Mouse (Mus musculus) limb, embryonic 11.5 days (tissue): Measurements from ENCODE around the gene Cpsf6. TPM values are rescaled to one million over a fixed set of nuclear protein-coding genes. Genes with fewer than 3 reads are reported as not detected.

Experiments used
- ATAC-seq: fragments of 200-750 bp; cut with Nextera tagmentation; 2 replicates; pipeline ENCODE4 v1.8.0; 2017; ENCODE audit warnings: low read depth; ENCODE audit not compliant: insufficient number of reproducible peaks, low FRiP score, low TSS enrichment
- DNase-seq: peaks from one replicate; pipeline ENCODE4 v3.0.0-alpha.2; 2015; ENCODE audit warnings: low spot score
- H3K27ac ChIP-seq: fragments of 300-500 bp; sonication (generic); replicated peaks from 2 replicates; pipeline ENCODE4 v1.5.1; 2014; ENCODE audit warnings: low read depth, mild to moderate bottlenecking, low read length
- H3K27me3 ChIP-seq: fragments of 300-500 bp; sonication (generic); 2 replicates; pipeline ENCODE4 v1.6.1; 2014; ENCODE audit warnings: mild to moderate bottlenecking, low read length, mixed read lengths; ENCODE audit not compliant: control insufficient read depth, insufficient read depth
- H3K36me3 ChIP-seq: fragments of 300-500 bp; sonication (generic); 2 replicates; pipeline ENCODE4 v1.6.1; 2014; ENCODE audit warnings: mild to moderate bottlenecking, low read length, moderate library complexity, mixed read lengths; ENCODE audit not compliant: control insufficient read depth, insufficient read depth
- H3K4me1 ChIP-seq: fragments of 300-500 bp; sonication (generic); 2 replicates; pipeline ENCODE4 v1.6.1; 2014; ENCODE audit warnings: low read length, mixed read lengths; ENCODE audit not compliant: control insufficient read depth, insufficient read depth
- H3K4me2 ChIP-seq: fragments of 300-500 bp; sonication (generic); 2 replicates; pipeline ENCODE4 v1.6.1; 2014; ENCODE audit warnings: low read depth, mild to moderate bottlenecking, moderate library complexity; ENCODE audit not compliant: severe bottlenecking
- H3K4me3 ChIP-seq: fragments of 300-500 bp; sonication (generic); 2 replicates; pipeline ENCODE4 v1.5.1; 2014; ENCODE audit warnings: low read depth, low read length
- H3K9ac ChIP-seq: fragments of 300-500 bp; sonication (generic); 2 replicates; pipeline ENCODE4 v1.6.1; 2014; ENCODE audit warnings: mild to moderate bottlenecking, low read length
- H3K9me3 ChIP-seq: fragments of 300-500 bp; sonication (generic); 2 replicates; pipeline ENCODE4 v1.6.1; 2016; ENCODE audit warnings: low read length; ENCODE audit not compliant: control insufficient read depth
- WGBS: fragments of 180-500 bp; shearing (Covaris S2); extraction: QIAGEN DNeasy Blood & Tissue Kit; methylation state at CpG from one replicate; pipeline ENCODE4 v1.1.7; 2014; 5-methylcytosine and 5-hydroxymethylcytosine counted together
- polyA plus RNA-seq: library from polyadenylated mRNA; unstranded; fragments of >200 nt; fragmentation: Nextera tagmentation; extraction: Ambion mirVana; gene quantifications from 2 replicates; pipeline ENCODE4 v1.2.1, GENCODE M21; 2014

The Cpsf6 gene
- polyA plus RNA-seq = 225 and 251 TPM in 2 replicates

DNA sequence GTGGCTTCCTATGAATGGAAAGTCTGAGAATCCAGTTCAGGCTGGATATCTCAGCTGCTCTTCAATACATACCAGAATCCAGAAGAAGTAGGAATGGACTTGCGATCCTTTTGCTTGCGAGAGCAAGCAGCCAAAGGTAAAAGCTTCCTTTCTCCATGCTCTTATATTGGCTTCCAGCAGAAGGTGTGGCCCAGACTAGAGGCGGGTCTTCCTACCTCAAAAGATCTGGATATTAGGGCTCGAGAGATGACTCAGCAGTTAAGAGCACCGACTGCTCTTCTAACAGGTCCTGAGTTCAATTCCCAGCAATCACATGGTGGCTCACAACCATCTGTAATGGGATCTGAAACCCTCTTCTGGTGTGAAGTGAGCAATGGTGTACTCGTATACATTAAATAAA, at the start of gene Cpsf6:
Gene Cpsf6, minus strand, starts transcription at position 108 of the 400 bp plus-strand sequence.
- no peaks in the 10 kb centered on the region for H3K27me3 ChIP-seq
- H3K9ac ChIP-seq = no peak within 1 kb of the TSS
- DNase-seq (no peak), ATAC-seq (no peak)
- no peaks in the 10 kb centered on the region for H3K4me1 ChIP-seq
- no peak within 1 kb of the TSS for H3K4me3 ChIP-seq
- no peak within 1 kb of the TSS for H3K27ac ChIP-seq
- H3K9me3 ChIP-seq = no peaks in the 10 kb centered on the region
- H3K36me3 ChIP-seq = no peaks in the 10 kb centered on the region
- 88% methylated on average over 6 of the region's 6 CpGs for WGBS
- no peak within 1 kb of the TSS for H3K4me2 ChIP-seq

DNA sequence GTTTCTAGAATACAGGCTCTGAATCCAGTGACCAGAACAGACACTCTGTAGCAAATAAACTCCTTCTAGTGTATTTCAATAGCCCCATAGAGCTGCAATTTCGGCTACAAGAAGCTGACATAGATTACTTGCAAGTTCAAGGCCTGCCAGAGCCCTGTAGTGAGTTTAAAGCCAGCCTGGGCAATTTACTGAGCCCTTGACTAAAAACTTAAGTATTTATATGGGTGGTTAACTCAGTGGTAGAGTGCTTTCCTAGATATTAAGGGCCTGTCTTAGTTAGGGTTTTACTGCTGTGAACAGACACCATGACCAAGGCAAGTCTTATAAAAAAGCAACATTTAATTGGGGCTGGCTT, 46.8 kb upstream of the Cpsf6 start:
- no peak overlapping the region for H3K4me3 ChIP-seq
- H3K9me3 ChIP-seq = no peaks in the 10 kb centered on the region
- no peak overlapping the region for H3K9ac ChIP-seq
- H3K36me3 ChIP-seq = no peaks in the 10 kb centered on the region
- H3K27me3 ChIP-seq = no peaks in the 10 kb centered on the region
- no peaks in the 10 kb centered on the region for H3K4me1 ChIP-seq
- H3K4me2 ChIP-seq = no peak overlapping the region
- H3K27ac ChIP-seq = no peak overlapping the region
- whole genome bisulfite sequencing = 69% methylated on average over 1 of the region's 1 CpGs
- DNase-seq (no peak), ATAC-seq (no peak)

DNA sequence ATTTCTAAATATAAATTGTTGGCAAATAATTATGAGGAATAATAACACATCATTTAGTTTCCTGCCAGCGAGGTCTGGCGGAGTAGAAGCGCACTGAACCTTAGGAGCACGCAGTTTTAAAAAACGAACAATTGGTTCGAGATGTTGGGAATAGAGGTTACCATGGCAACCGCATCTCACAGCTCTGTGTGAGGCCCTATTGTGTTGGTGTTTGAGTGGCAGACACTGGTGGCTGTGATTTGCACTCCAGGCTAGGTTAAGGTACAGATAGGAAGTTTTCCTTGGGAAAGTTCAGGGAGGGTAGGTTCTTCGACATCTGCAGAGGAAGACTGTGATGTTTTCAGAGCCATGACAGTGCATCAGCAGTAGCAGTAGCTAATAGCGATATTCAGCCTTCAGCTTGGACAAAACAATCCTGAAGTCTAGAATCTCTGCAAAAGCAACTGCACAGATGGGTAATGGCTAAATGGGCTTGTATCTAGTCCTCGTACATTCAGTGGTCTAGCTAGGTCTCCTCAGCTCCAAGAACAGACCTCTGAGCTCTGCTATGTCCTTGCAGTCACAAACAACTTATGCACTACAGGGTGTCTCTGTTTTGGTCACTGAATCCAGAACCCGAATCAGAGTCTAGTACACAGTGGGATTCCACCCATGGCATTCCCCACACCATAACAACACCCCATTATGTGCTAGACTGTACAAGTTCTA, 46.2 kb upstream of the Cpsf6 start:
- H3K27ac ChIP-seq = no peak overlapping the region
- 55% methylated on average over 11 of the region's 11 CpGs for WGBS
- H3K36me3 ChIP-seq = no peaks in the 10 kb centered on the region
- no peak overlapping the region for H3K9ac ChIP-seq
- no peak overlapping the region for H3K4me3 ChIP-seq
- no peaks in the 10 kb centered on the region for H3K9me3 ChIP-seq
- H3K4me1 ChIP-seq = no peaks in the 10 kb centered on the region
- H3K27me3 ChIP-seq = no peaks in the 10 kb centered on the region
- no peak overlapping the region for H3K4me2 ChIP-seq
- ATAC-seq = no peak
- DNase-seq = no peak

DNA sequence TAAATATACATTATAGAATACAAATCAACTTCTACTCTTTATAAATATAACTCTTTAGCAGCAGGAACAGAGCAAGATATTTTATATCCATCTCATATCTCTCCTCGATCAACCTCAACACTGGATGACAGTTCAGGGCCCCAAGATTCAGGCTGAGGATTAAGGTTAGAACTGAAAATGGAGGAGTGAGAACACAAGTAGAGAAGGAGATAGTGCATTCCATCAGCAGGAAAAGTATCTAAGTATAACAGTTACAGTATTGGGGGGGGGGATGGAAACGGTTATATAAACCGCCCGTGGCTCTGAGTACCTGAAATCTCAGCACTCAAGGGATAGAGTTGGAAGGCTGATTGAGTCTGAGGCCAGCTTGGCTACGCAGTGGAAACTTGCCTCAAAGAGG, 45.2 kb upstream of the Cpsf6 start:
- H3K4me1 ChIP-seq = no peaks in the 10 kb centered on the region
- 95% methylated on average over 5 of the region's 5 CpGs for WGBS
- H3K4me2 ChIP-seq = no peak overlapping the region
- H3K27me3 ChIP-seq = no peaks in the 10 kb centered on the region
- H3K9me3 ChIP-seq = no peaks in the 10 kb centered on the region
- DNase-seq (no peak), ATAC-seq (no peak)
- H3K27ac ChIP-seq = no peak overlapping the region
- H3K4me3 ChIP-seq = no peak overlapping the region
- no peak overlapping the region for H3K9ac ChIP-seq
- H3K36me3 ChIP-seq = no peaks in the 10 kb centered on the region

DNA sequence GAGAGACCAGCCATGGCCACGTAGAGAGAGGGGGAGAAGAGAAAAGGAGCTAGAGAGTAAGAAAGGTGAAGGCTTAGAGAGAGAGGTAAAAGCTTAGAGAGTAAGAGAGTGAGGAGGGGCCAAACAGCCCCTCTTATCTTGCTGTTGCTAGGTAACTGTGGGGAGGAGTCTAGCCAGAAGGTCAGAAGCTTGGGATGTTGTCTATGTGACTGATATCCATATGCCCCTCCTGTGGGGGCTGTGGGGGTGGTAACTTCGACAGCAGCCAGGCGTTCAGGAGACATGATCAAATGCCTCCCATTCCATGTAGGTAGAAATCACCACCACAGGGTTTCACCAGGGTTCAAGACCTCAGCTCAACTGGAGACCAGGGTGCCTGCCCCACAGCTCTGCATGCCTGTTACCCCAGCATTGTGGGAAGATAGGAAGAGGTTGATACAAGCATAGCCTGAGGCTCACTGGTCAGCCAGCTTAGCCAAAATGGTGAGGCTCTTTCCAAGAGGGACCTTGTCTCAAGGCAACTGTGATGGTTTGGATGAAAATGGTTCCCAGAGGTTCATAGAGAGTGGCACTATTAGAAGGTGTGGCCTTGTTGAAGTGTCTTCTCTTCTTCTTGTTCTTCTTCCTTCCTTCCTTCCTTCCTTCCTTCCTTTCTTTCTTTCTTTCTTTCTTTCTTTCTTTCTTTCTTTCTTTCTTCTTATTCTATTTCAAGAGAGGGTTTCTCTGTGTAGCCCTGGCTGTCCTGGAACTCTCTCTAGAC, 44.5 kb upstream of the Cpsf6 start:
- H3K27ac ChIP-seq = no peak overlapping the region
- no peak for ATAC-seq
- H3K36me3 ChIP-seq = no peaks in the 10 kb centered on the region
- no peak overlapping the region for H3K4me3 ChIP-seq
- H3K4me2 ChIP-seq = no peak overlapping the region
- H3K27me3 ChIP-seq = no peaks in the 10 kb centered on the region
- no peak for DNase-seq
- H3K9me3 ChIP-seq = no peaks in the 10 kb centered on the region
- WGBS = 70% methylated on average over 3 of the region's 3 CpGs
- no peak overlapping the region for H3K9ac ChIP-seq
- H3K4me1 ChIP-seq = no peaks in the 10 kb centered on the region

DNA sequence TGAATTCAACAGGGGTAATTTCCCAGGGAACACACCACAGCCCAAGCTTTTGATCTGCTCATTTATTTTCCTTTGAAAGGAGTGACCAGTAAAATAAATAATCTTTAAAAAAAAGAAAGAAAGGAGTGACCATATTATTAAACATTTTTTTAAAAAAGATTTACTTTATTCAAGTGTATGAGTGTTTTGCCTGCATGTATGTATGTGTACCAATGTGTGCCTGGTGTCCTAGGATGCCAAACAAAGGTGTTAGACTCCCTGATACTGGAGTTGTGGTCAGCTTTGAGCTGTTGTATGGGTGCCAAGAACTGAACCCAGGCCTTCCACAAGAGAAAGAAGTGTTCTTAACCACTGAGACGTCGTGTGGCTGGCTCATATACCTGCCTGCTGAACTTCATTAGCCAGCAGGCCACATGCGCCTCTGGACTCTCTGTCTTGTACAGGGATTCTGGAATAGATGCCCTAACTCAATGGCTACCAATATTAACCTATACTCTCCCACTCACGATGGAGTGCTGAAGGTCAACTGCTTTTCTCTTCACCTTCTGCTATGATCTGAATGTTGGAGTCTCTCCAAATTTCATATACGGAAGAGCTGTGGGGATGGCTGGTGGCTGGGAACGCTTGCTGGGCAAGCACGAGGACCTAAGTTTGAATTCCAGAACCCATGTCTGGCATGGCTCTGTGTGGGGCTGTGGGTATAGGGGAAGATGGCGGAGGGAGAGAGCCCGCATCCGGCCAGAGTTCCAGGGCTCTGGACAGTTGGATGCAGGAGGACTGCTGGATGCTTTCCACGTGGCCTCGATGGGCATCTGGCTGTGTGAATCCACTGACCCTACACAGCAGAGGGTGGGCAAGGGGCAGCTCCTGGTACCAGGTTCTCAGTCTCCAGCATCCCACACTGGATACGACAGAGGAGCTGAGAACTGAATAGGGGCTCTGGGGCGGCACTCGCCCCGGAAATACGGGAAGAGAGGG, 43.5 kb upstream of the Cpsf6 start:
- no peak overlapping the region for H3K4me2 ChIP-seq
- WGBS = 86% methylated on average over 17 of the region's 17 CpGs
- ATAC-seq (no peak), DNase-seq (no peak)
- H3K27me3 ChIP-seq = no peaks in the 10 kb centered on the region
- H3K36me3 ChIP-seq = no peaks in the 10 kb centered on the region
- H3K9me3 ChIP-seq = no peaks in the 10 kb centered on the region
- no peak overlapping the region for H3K4me3 ChIP-seq
- H3K4me1 ChIP-seq = no peaks in the 10 kb centered on the region
- H3K27ac ChIP-seq = no peak overlapping the region
- no peak overlapping the region for H3K9ac ChIP-seq

DNA sequence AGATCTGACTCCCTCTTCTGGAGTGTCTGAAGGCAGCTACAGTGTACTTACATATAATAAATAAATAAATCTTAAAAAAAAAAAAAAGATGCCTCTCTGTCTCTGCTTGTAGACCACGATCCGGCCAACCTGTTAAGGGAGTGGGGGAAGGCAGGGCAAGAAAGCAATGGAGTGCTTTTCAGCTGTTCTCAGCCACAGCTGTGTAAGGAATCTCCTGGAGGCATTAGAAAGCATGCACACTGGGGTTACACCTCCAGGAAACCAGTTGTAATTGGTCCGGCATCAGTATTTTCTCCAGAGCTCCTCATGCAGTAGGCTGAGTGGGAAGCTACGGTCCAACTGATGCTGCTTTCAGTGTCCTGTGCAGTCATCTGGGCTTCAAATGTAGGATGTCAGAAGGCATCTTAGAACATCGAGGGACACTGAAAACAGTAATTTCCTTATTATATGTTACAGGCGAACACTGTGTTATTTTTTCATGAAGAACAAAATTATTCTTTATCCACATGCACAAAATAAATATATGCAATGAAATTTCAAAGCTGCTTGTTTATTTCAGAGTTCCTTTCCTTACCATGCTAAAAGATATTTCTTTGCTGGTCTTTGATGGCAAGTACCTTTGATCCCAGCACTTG, 42.5 kb upstream of the Cpsf6 start:
- H3K4me1 ChIP-seq = no peaks in the 10 kb centered on the region
- H3K4me3 ChIP-seq = no peak overlapping the region
- ATAC-seq (no peak), DNase-seq (no peak)
- H3K27me3 ChIP-seq = no peaks in the 10 kb centered on the region
- H3K4me2 ChIP-seq = no peak overlapping the region
- no peak overlapping the region for H3K27ac ChIP-seq
- no peak overlapping the region for H3K9ac ChIP-seq
- H3K9me3 ChIP-seq = no peaks in the 10 kb centered on the region
- no peaks in the 10 kb centered on the region for H3K36me3 ChIP-seq
- WGBS = 86% methylated on average over 6 of the region's 6 CpGs
